Mouse (Mus musculus): ENCODE results near the gene Ebf1.

Gene Ebf1

GRCm38 (mm10) chr11:44904121-44904520, 287.0 kb downstream of the Ebf1 start:
- DNase-seq: peak; percentile 21

- DNase-seq: peak; percentile 42
Observed at GRCm38 (mm10) chr11:44906456-44906855, 289.3 kb downstream of the Ebf1 start.

GRCm38 (mm10) chr11:44911765-44912164, 294.6 kb downstream of the Ebf1 start:
- no peak for DNase-seq

GRCm38 (mm10) chr11:44913806-44914205, 296.7 kb downstream of the Ebf1 start:
- DNase-seq: no peak

- DNase-seq: peak; percentile 9
Observed at GRCm38 (mm10) chr11:44917059-44917458, 299.9 kb downstream of the Ebf1 start.

- no peak for DNase-seq
Observed at GRCm38 (mm10) chr11:44923138-44923537, 306.0 kb downstream of the Ebf1 start.

GRCm38 (mm10) chr11:44923868-44924508, 306.9 kb downstream of the Ebf1 start:
- no peak for DNase-seq

- peak; percentile 23 for DNase-seq
Observed at GRCm38 (mm10) chr11:44924896-44925295, 307.8 kb downstream of the Ebf1 start.

- DNase-seq: peak; percentile 50
Observed at GRCm38 (mm10) chr11:44925806-44926525, 308.8 kb downstream of the Ebf1 start.

GRCm38 (mm10) chr11:44928403-44928802, 311.3 kb downstream of the Ebf1 start:
- DNase-seq: no peak

- no peak for DNase-seq
Observed at GRCm38 (mm10) chr11:44932942-44933483, 315.9 kb downstream of the Ebf1 start.

GRCm38 (mm10) chr11:44943781-44944180, 326.7 kb downstream of the Ebf1 start:
- DNase-seq: no peak

GRCm38 (mm10) chr11:44944401-44944800, 327.3 kb downstream of the Ebf1 start:
- DNase-seq: no peak

GRCm38 (mm10) chr11:44946618-44947017, 329.5 kb downstream of the Ebf1 start:
- no peak for DNase-seq

- no peak for DNase-seq
Observed at GRCm38 (mm10) chr11:44948541-44948940, 331.4 kb downstream of the Ebf1 start.

- no peak for DNase-seq
Observed at GRCm38 (mm10) chr11:44949140-44949539, 332.0 kb downstream of the Ebf1 start.

- no peak for DNase-seq
Observed at GRCm38 (mm10) chr11:44950319-44950718, 333.2 kb downstream of the Ebf1 start.

GRCm38 (mm10) chr11:44951506-44951905, 334.4 kb downstream of the Ebf1 start:
- DNase-seq: no peak

GRCm38 (mm10) chr11:44953337-44953736, 336.2 kb downstream of the Ebf1 start:
- no peak for DNase-seq

- DNase-seq: no peak
Observed at GRCm38 (mm10) chr11:44953863-44954262, 336.7 kb downstream of the Ebf1 start.

GRCm38 (mm10) chr11:44954362-44954761, 337.2 kb downstream of the Ebf1 start:
- no peak for DNase-seq

GRCm38 (mm10) chr11:44962746-44963440, 345.8 kb downstream of the Ebf1 start:
- no peak for DNase-seq

- DNase-seq: no peak
Observed at GRCm38 (mm10) chr11:44969011-44969410, 351.9 kb downstream of the Ebf1 start.

GRCm38 (mm10) chr11:44974271-44974670, 357.2 kb downstream of the Ebf1 start:
- DNase-seq: no peak
